Mouse (Mus musculus): ENCODE results near the gene Capza1. TPM values are rescaled to one million over a fixed set of nuclear protein-coding genes. Genes with fewer than 3 reads are reported as not detected.
A peak's percentile ranks its signal among the peaks of the same experiment; 100 is the strongest.
"Not testable (repeated sequence)": the region's sequence is repeated elsewhere in the genome, so short reads cannot be mapped to it uniquely, and the experiment has no call there.

The Capza1 gene
- 32.7 and 62.7 TPM in 2 replicates for polyA plus RNA-seq (2011; ENCODE audit: insufficient read depth, insufficient read length, low replicate concordance, missing spikeins)

GRCm38 (mm10) chr3:104863786-104864650, at the start of gene Capza1, which contains the start of gene St7l:
Capza1 (minus strand) TSS chr3:104864505.
St7l (plus strand) TSS chr3:104864005.
- WGBS = under 1% methylated on average over 43 of the region's 43 CpGs
- peak within 1 kb of the TSS; percentile 98 for H3K27ac ChIP-seq (ENCODE audit: control insufficient read depth, insufficient read depth, low read depth, low read length, poor library complexity)
- H3K4me3 ChIP-seq (replicated peaks; ENCODE audit: control insufficient read depth, low read depth, low read length) = peak within 1 kb of the TSS; percentile 93
- no peaks in the 10 kb centered on the region; the same call in 1 of the 2 replicates for H3K4me1 ChIP-seq (ENCODE audit: control insufficient read depth, insufficient read depth, low read length)
- TF ChIP-seq CTCF (IDR thresholded peaks at IDR 0.05; ENCODE audit: control insufficient read depth, insufficient read depth, low read length) (peak; percentile 8; the same call in 1 of the 2 replicates), POLR2A (IDR thresholded peaks at IDR 0.05; ENCODE audit: borderline replicate concordance, control insufficient read depth, low read depth, low read length) (peak; percentile 99)

- TF ChIP-seq CTCF (IDR thresholded peaks at IDR 0.05; ENCODE audit: control insufficient read depth, insufficient read depth, low read length) (no peak), POLR2A (IDR thresholded peaks at IDR 0.05; ENCODE audit: borderline replicate concordance, control insufficient read depth, low read depth, low read length) (no peak)
- 93% methylated on average over 6 of the region's 6 CpGs for WGBS
- Histone ChIP-seq H3K4me1 (ENCODE audit: control insufficient read depth, insufficient read depth, low read length) (no peaks in the 10 kb centered on the region), H3K4me3 (replicated peaks; ENCODE audit: control insufficient read depth, low read depth, low read length) (no peak overlapping the region), H3K27ac (ENCODE audit: control insufficient read depth, insufficient read depth, low read depth, low read length, poor library complexity) (no peak overlapping the region)
Observed at GRCm38 (mm10) chr3:104909195-104909594, 44.9 kb upstream of the Capza1 start.

DNA sequence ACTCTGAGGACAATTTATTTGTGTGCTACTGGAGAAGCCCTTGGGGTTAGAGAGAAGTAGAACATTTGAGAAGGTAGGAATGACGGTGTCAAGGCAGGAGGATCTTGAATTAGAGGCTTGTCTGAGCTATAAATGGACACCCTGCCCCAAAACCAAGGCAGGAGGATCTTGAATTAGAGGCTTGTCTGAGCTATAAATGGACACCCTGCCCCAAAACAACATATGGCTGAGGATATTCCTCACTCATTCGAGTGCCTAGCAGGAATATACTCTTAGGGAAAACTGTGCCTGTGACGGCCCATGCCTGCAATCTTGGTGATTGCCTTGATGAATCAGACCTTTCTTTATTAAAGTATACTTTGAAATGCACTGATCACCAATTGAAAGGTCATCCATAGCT, 41.7 kb upstream of the Capza1 start:
- 81% methylated on average over 3 of the region's 3 CpGs for WGBS
- TF ChIP-seq POLR2A (IDR thresholded peaks at IDR 0.05; ENCODE audit: borderline replicate concordance, control insufficient read depth, low read depth, low read length) (no peak), CTCF (IDR thresholded peaks at IDR 0.05; ENCODE audit: control insufficient read depth, insufficient read depth, low read length) (no peak)
- no peak overlapping the region for H3K27ac ChIP-seq (ENCODE audit: control insufficient read depth, insufficient read depth, low read depth, low read length, poor library complexity)

DNA sequence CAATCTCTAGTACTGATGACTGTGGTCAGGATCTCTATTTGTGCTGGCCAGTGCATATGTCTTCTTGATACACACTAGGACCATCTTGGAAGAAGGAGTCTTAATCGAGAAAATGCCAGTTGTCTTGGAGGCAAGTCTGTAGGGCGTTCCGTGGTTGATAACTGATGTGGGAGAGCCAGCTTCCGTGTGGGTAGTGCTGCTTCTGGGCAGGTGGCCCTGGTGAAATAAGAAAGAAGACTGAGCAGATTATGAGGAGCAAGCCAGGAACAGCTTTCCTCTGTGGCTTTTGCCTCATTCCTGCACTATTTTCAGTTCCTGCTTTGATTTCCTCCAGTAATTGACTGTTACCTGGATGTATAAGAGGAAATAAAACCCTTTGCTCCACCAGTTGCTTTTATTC, 41.1 kb upstream of the Capza1 start:
- Histone ChIP-seq H3K4me1 (ENCODE audit: control insufficient read depth, insufficient read depth, low read length) (no peaks in the 10 kb centered on the region), H3K27ac (ENCODE audit: control insufficient read depth, insufficient read depth, low read depth, low read length, poor library complexity) (no peak overlapping the region), H3K4me3 (replicated peaks; ENCODE audit: control insufficient read depth, low read depth, low read length) (no peak overlapping the region)
- 84% methylated on average over 4 of the region's 4 CpGs for WGBS
- no peak for TF ChIP-seq CTCF (IDR thresholded peaks at IDR 0.05; ENCODE audit: control insufficient read depth, insufficient read depth, low read length)
- no peak for TF ChIP-seq POLR2A (IDR thresholded peaks at IDR 0.05; ENCODE audit: borderline replicate concordance, control insufficient read depth, low read depth, low read length)

More for the DNA sequence above, 41.7 kb upstream of the Capza1 start:
- Histone ChIP-seq H3K4me1 (ENCODE audit: control insufficient read depth, insufficient read depth, low read length) (no peaks in the 10 kb centered on the region), H3K4me3 (replicated peaks; ENCODE audit: control insufficient read depth, low read depth, low read length) (no peak overlapping the region)

DNA sequence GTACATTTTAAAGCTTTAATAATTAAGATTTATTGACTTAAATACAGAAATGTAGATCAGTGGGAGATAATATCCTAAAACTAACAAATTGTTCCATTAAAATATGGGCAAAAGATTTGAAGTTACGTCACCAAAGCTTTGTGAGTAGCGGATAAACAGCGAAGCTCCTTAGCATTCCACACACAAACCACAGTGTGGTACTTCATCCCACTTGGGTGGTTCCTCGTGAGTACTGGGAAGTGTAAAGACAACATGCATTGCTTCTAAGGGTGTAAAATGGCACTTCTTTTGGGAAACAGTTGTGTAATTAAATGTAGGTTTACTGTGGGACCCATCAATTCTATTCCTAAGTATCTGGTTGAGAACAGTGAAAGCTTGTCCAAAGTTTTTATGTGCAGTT, 36.8 kb upstream of the Capza1 start:
- no peak for TF ChIP-seq CTCF (IDR thresholded peaks at IDR 0.05; ENCODE audit: control insufficient read depth, insufficient read depth, low read length)
- TF ChIP-seq POLR2A (IDR thresholded peaks at IDR 0.05; ENCODE audit: borderline replicate concordance, control insufficient read depth, low read depth, low read length) = no peak
- 90% methylated on average over 4 of the region's 4 CpGs for WGBS
- Histone ChIP-seq H3K27ac (ENCODE audit: control insufficient read depth, insufficient read depth, low read depth, low read length, poor library complexity) (no peak overlapping the region), H3K4me1 (ENCODE audit: control insufficient read depth, insufficient read depth, low read length) (no peaks in the 10 kb centered on the region), H3K4me3 (replicated peaks; ENCODE audit: control insufficient read depth, low read depth, low read length) (no peak overlapping the region)

GRCm38 (mm10) chr3:104896141-104896540, 31.8 kb upstream of the Capza1 start:
- H3K4me3 ChIP-seq (replicated peaks; ENCODE audit: control insufficient read depth, low read depth, low read length) = no peak overlapping the region
- 83% methylated on average over 3 of the region's 3 CpGs for WGBS
- TF ChIP-seq CTCF (IDR thresholded peaks at IDR 0.05; ENCODE audit: control insufficient read depth, insufficient read depth, low read length) (no peak), POLR2A (IDR thresholded peaks at IDR 0.05; ENCODE audit: borderline replicate concordance, control insufficient read depth, low read depth, low read length) (no peak)
- H3K4me1 ChIP-seq (ENCODE audit: control insufficient read depth, insufficient read depth, low read length) = no peaks in the 10 kb centered on the region
- no peak overlapping the region for H3K27ac ChIP-seq (ENCODE audit: control insufficient read depth, insufficient read depth, low read depth, low read length, poor library complexity)

- no peak overlapping the region for H3K4me3 ChIP-seq (replicated peaks; ENCODE audit: control insufficient read depth, low read depth, low read length)
- no peak overlapping the region for H3K27ac ChIP-seq (ENCODE audit: control insufficient read depth, insufficient read depth, low read depth, low read length, poor library complexity)
- TF ChIP-seq CTCF (IDR thresholded peaks at IDR 0.05; ENCODE audit: control insufficient read depth, insufficient read depth, low read length) = no peak
- no peak for TF ChIP-seq POLR2A (IDR thresholded peaks at IDR 0.05; ENCODE audit: borderline replicate concordance, control insufficient read depth, low read depth, low read length)
- no peaks in the 10 kb centered on the region for H3K4me1 ChIP-seq (ENCODE audit: control insufficient read depth, insufficient read depth, low read length)
- WGBS = 86% methylated on average over 3 of the region's 3 CpGs
Observed at GRCm38 (mm10) chr3:104888585-104888984, 24.3 kb upstream of the Capza1 start.

- H3K4me3 ChIP-seq (replicated peaks; ENCODE audit: control insufficient read depth, low read depth, low read length) = no peak overlapping the region
- no peaks in the 10 kb centered on the region for H3K4me1 ChIP-seq (ENCODE audit: control insufficient read depth, insufficient read depth, low read length)
- H3K27ac ChIP-seq (ENCODE audit: control insufficient read depth, insufficient read depth, low read depth, low read length, poor library complexity) = no peak overlapping the region
- TF ChIP-seq CTCF (IDR thresholded peaks at IDR 0.05; ENCODE audit: control insufficient read depth, insufficient read depth, low read length) (no peak), POLR2A (IDR thresholded peaks at IDR 0.05; ENCODE audit: borderline replicate concordance, control insufficient read depth, low read depth, low read length) (no peak)
Observed at GRCm38 (mm10) chr3:104869611-104870010, 5.3 kb upstream of the Capza1 start.

GRCm38 (mm10) chr3:104866674-104867073, 2.4 kb upstream of the Capza1 start:
- not testable (repeated sequence) for H3K27ac ChIP-seq (ENCODE audit: control insufficient read depth, insufficient read depth, low read depth, low read length, poor library complexity); H3K4me3 ChIP-seq (replicated peaks; ENCODE audit: control insufficient read depth, low read depth, low read length); H3K4me1 ChIP-seq (ENCODE audit: control insufficient read depth, insufficient read depth, low read length)

Measured in bone marrow, adult 2 months (tissue).